Comparison of ENCODE assay signal across 13 mouse cellular contexts in genomic region chr4:97819101-97819500, GRCm38 (mm10). TPM values are rescaled to one million over a fixed set of nuclear protein-coding genes. Genes with fewer than 3 reads are reported as not detected.
"Had no signal": no experiment of that assay in that cellular context is flagged by ENCODE, and none has a peak within 500 bp of the region (broad histone marks: within the 10 kb centered on the region; RNA-seq: fewer than 3 reads in every experiment).

No protein-coding gene starts in this region.

- H3K9ac ChIP-seq: limb, embryonic 12.5 days; liver, embryonic 15.5 days; midbrain, embryonic 13.5 days had no signal

- H3K4me2 ChIP-seq: limb, embryonic 12.5 days; liver, embryonic 11.5 days; liver, embryonic 15.5 days; midbrain, embryonic 13.5 days had no signal

- H3K36me3 ChIP-seq: limb, embryonic 12.5 days; liver, embryonic 15.5 days; midbrain, embryonic 13.5 days had no signal

- H3K4me3 ChIP-seq: layer of hippocampus, adult 2 months; limb, embryonic 12.5 days; liver, embryonic 15.5 days; midbrain, embryonic 13.5 days had no signal

- H3K9me3 ChIP-seq: limb, embryonic 12.5 days; liver, embryonic 15.5 days; midbrain, embryonic 13.5 days had no signal

- DNase-seq: kidney, postnatal 25 days; lung, adult 2 months; lung, postnatal 36 days; thymus, postnatal 4 days had no signal

- H3K27me3 ChIP-seq: limb, embryonic 12.5 days; liver, embryonic 15.5 days had no signal

- H3K27ac ChIP-seq: layer of hippocampus, adult 2 months; limb, embryonic 12.5 days; liver, embryonic 15.5 days; midbrain, embryonic 13.5 days; stomach, postnatal 0 days had no signal

- ATAC-seq: lung, postnatal 0 days; midbrain, embryonic 13.5 days had no signal

RNA-seq across cellular contexts. Expression of gene E130114P18Rik, which starts 41.2 kb away (rescaled TPM):
- total RNA-seq: megakaryocyte progenitor cell, adult 5-6 weeks; neutrophil, adult 5-6 weeks had no signal
